Mouse (Mus musculus): ENCODE measurements around the gene Trem1.

DNA sequence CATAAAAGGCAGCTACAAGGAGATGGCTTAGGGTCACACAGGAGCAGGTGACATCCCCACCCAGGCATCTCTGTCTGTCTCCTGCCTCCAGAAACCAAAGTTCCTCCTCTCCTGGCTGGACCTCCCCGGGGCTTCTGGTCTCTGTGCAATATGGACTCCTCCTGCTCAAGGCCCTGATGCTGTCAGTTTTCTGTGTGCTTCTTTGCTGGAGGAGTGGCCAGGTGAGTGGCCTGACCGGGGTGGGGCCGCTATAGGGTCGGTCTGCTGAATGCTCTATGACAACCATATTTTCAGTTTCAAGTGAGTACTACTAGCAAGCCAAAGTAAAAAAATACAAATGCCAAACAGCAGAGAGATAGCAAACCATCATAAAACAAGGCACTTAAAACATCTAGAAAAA is 40.0 kb downstream of the Trem1 start:
- TF ChIP-seq HCFC1 (IDR thresholded peaks at IDR 0.05; ENCODE audit: borderline replicate concordance, insufficient read depth, low read length) (no peak), ZC3H11A (IDR thresholded peaks at IDR 0.05; ENCODE audit: borderline replicate concordance, low read depth, low read length) (no peak), CHD2 (IDR thresholded peaks at IDR 0.05; ENCODE audit: low read depth, low read length) (no peak)

Data from ES-E14 (cell line).